8 mouse cellular contexts compared by ENCODE assay signal in the genomic region with DNA sequence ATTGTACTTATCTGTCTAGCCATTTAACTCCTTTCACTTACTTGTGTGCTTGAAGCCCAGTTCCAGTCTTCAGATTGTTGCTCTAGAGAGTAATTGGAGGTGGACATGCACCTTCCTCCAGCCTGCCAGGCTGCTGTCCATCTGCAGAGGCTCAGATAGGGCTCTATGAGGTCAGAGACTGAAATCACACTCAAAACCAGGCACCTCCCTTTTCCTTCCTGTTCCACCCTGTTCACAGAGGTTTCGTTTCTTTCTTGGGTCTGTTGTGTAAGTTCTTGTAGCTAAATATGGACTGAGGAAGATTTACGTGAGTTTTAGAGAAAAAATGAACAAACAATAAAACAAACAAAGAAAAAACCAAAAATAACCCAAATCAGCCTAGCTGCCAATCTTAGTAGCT.
DNase-seq lines count a peak whose midpoint lies in the region; ATAC-seq and TF ChIP-seq lines count a peak whose summit lies in the region.
"Not testable (repeated sequence)": the region's sequence is repeated elsewhere in the genome, so short reads cannot be mapped to it uniquely, and the experiment has no call there.

No protein-coding gene starts in this region.

- ATAC-seq in granulocyte monocyte progenitor cell, adult 5-6 weeks (replicated peaks; ENCODE audit: poor library complexity, severe bottlenecking): peak; percentile 99
- ATAC-seq in kidney, postnatal 0 days (replicated peaks; ENCODE audit: low FRiP score, low read depth): not testable (repeated sequence)
- peak; percentile 74 for ATAC-seq in liver, embryonic 13.5 days (ENCODE audit: low read depth)

- not testable (repeated sequence) for TF ChIP-seq CTCF in kidney, postnatal 0 days (IDR thresholded peaks at IDR 0.05; ENCODE audit: low read depth)

- H3K9ac ChIP-seq in kidney, postnatal 0 days (ENCODE audit: low read depth, low read length); liver, embryonic 13.5 days: not testable (repeated sequence)

- not testable (repeated sequence) for H3K27ac ChIP-seq in kidney, postnatal 0 days; liver, embryonic 13.5 days

- intact Hi-C loops in heart, postnatal 10 days (cut with DNase I): not testable (repeated sequence)

- H3K4me2 ChIP-seq in kidney, postnatal 0 days (ENCODE audit: low read length); liver, embryonic 13.5 days: not testable (repeated sequence)

- H3K4me3 ChIP-seq in kidney, postnatal 0 days (replicated peaks; ENCODE audit: low read depth, low read length); liver, embryonic 13.5 days (replicated peaks): not testable (repeated sequence)

- WGBS in kidney, postnatal 0 days: 63% methylated on average over 2 of the region's 2 CpGs
- 11% methylated on average over 2 of the region's 2 CpGs for WGBS in liver, embryonic 13.5 days (ENCODE audit: insufficient replicate concordance)

- not testable (repeated sequence) for H3K27me3 ChIP-seq in kidney, postnatal 0 days (ENCODE audit: insufficient read depth, low read length); liver, embryonic 13.5 days

- not testable (repeated sequence) for H3K9me3 ChIP-seq in kidney, postnatal 0 days (replicated peaks; ENCODE audit: low read length); liver, embryonic 13.5 days (replicated peaks)

- not testable (repeated sequence) for H3K4me1 ChIP-seq in kidney, postnatal 0 days (replicated peaks; ENCODE audit: insufficient read depth, low read length); liver, embryonic 13.5 days (replicated peaks)

- not testable (repeated sequence) for H3K36me3 ChIP-seq in kidney, postnatal 0 days (ENCODE audit: insufficient read depth, low read length); liver, embryonic 13.5 days

- peak; percentile 92 for DNase-seq in 416B (ENCODE audit: low read depth)
- peak; percentile 17 to 52 for DNase-seq in adrenal gland, adult (ENCODE audit: inconsistent age in 2 of 2, low spot score in 1 of 2)
- peak; percentile 18 to 28 for DNase-seq in heart, postnatal 10 days
- peak; percentile 31 for DNase-seq in kidney, postnatal 0 days (ENCODE audit: low spot score)
- peak; percentile 9 for DNase-seq in liver, embryonic 13.5 days
- DNase-seq in lung, postnatal 36 days: peak; percentile 72
- DNase-seq in skeletal muscle tissue, adult 2 months (ENCODE audit: low read depth, low spot score): peak; percentile 21

Comparison
In these comparisons a context has a peak if more than half of its experiments do, and no peak if none do; other contexts are left out.
1. DNase-seq: peak in every context shown above with its lines; median percentile 92 in 416B; 72 in lung, postnatal 36 days; 34 in adrenal gland, adult; 31 in kidney, postnatal 0 days; 23 in heart, postnatal 10 days; 21 in skeletal muscle tissue, adult 2 months; 9 in liver, embryonic 13.5 days.